Mouse (Mus musculus) E14TG2a.4 (cell line): ENCODE measurements around the gene Smyd3.

ENCODE experiments used
- H3K27me3 ChIP-seq: 2 replicates; pipeline ENCODE4 v1.6.1; 2014; ENCODE audit warnings: low read length, control low read depth; ENCODE audit not compliant: insufficient read depth
- H3K36me3 ChIP-seq: 2 replicates; pipeline ENCODE4 v1.6.1; 2014; ENCODE audit warnings: low read length, control low read depth; ENCODE audit not compliant: insufficient read depth
- H3K4me1 ChIP-seq: replicated peaks from 2 replicates; pipeline ENCODE4 v1.6.1; 2014; ENCODE audit warnings: low read depth, low read length, control low read depth
- H3K4me3 ChIP-seq: replicated peaks from 2 replicates; pipeline ENCODE4 v1.5.1; 2014; ENCODE audit warnings: mild to moderate bottlenecking, low read length
- H3K9me3 ChIP-seq: 2 replicates; pipeline ENCODE4 v1.6.1; 2014; ENCODE audit warnings: low read length, control low read depth
- CTCF ChIP-seq: conservative IDR thresholded peaks from 2 replicates; pipeline ENCODE4 v1.5.1; 2014; ENCODE audit warnings: low read length
- NANOG ChIP-seq: IDR thresholded peaks from 2 replicates; pipeline ENCODE4 v1.6.1; 2014; ENCODE audit warnings: borderline replicate concordance, low read length, mixed read lengths
- POU5F1 ChIP-seq: IDR thresholded peaks from 2 replicates; pipeline ENCODE4 v1.6.1; 2014; ENCODE audit warnings: low read length, borderline replicate concordance

The Smyd3 gene

GRCm38 (mm10) chr1:179272351-179272750, 245.5 kb downstream of the Smyd3 start:
- peaks cover 13% of the 10 kb centered on the region for H3K4me1 ChIP-seq
- peaks cover 47% of the 10 kb centered on the region for H3K9me3 ChIP-seq
- H3K27me3 ChIP-seq, result no peaks in the 10 kb centered on the region
- H3K4me3 ChIP-seq, result no peak overlapping the region
- H3K36me3 ChIP-seq, result peaks cover 15% of the 10 kb centered on the region
- TF ChIP-seq NANOG, result no peak

DNA sequence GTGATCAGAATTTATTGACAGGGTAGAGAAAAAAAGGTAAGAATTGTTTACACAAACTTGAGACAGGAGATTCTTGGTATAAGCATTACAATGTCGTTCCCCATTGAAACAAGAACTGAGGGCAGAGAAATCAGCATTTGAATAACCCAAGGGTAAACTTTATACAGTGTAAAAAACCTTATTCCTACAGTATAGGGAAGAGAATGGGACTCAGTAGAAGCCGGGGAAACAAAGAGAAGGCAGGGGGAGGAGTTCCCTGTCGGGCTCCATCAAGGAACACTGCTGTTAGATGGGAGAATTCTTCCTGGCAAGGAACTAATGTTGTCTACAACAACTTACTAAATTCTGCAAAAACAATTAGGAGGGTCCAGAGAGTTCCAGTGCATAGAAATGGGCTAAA, 250.9 kb downstream of the Smyd3 start:
- Histone ChIP-seq H3K4me1 (peaks cover 2% of the 10 kb centered on the region; the same call in 1 of the 2 replicates), H3K9me3 (peaks cover 53% of the 10 kb centered on the region), H3K4me3 (no peak overlapping the region), H3K27me3 (no peaks in the 10 kb centered on the region), H3K36me3 (peaks cover 23% of the 10 kb centered on the region)
- TF ChIP-seq NANOG, result no peak
- TF ChIP-seq CTCF, result no peak
- no peak for TF ChIP-seq POU5F1

DNA sequence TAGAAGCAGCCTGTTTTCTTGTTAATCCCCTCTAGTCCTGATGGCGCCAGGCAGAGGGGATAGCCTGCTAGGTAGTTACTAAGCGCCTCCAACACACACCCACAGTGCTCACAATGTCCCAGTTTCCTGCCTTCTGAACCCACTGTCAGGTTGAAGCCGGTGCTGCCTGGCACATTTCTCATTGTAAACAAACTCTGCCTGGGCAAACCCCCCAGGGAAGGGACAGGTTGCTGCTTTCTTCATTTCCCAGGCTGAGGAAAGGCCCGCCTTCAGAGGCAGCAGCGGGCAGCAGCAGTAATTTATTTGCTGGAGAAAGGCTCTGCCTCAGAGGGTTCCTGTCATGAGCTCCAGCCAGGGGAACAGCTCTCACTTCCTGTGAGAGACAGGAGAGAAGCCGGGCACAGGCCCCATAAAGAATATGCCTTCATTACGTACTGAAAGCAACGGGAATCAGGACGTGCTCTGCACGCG, 256.3 kb downstream of the Smyd3 start:
- Histone ChIP-seq H3K9me3 (peaks cover 15% of the 10 kb centered on the region), H3K36me3 (peaks cover 4% of the 10 kb centered on the region; the same call in 1 of the 2 replicates)

DNA sequence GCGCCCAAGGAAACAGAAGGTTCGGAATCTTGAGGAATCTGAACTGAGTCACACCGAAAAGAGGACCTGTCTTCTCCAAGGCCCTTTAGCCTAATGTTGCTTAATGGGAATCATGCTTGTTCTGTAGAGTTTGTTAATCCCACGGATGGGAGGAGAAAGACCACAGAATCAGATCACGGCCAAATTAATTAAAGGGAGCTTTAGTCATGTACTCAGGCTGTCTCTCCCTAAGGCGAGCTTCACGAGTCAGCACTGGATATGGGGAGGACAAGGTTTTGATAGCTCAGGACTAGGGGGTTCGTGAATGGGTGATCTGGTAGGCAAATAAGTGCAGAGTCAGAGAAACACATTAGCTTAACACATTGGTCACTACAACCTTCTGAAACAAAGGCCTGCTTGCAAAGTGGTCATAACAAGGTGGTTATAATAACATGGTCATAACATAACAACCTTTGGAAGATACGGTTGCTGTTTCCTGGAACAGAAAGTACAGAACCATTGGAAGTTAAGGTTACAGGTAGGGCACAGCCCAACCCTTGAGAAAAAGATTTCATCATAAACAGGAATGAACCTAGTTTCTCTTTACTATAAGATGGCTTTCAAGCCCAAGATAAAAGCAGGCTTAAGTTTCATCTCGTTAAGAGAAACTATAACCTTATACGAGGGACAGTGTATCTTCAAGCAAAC, 261.9 kb downstream of the Smyd3 start:
- TF ChIP-seq CTCF (no peak), NANOG (no peak), POU5F1 (no peak)
- H3K4me1 ChIP-seq, result no peaks in the 10 kb centered on the region
- H3K9me3 ChIP-seq, result peaks cover 9% of the 10 kb centered on the region; the same call in 1 of the 2 replicates
- H3K27me3 ChIP-seq, result no peaks in the 10 kb centered on the region
- no peaks in the 10 kb centered on the region for H3K36me3 ChIP-seq
- H3K4me3 ChIP-seq, result no peak overlapping the region

More for the DNA sequence above, 256.3 kb downstream of the Smyd3 start:
- peaks cover 8% of the 10 kb centered on the region for H3K4me1 ChIP-seq
- TF ChIP-seq NANOG, result no peak
- no peak overlapping the region for H3K4me3 ChIP-seq
- no peaks in the 10 kb centered on the region for H3K27me3 ChIP-seq

- H3K9me3 ChIP-seq, result 0 out of 2 replicates have a peak, but pooled peaks cover 4% of the 10 kb centered on the region
- no peak overlapping the region for H3K4me3 ChIP-seq
- TF ChIP-seq CTCF (no peak), POU5F1 (no peak), NANOG (no peak)
Measured at GRCm38 (mm10) chr1:179254531-179254930, 263.3 kb downstream of the Smyd3 start.

DNA sequence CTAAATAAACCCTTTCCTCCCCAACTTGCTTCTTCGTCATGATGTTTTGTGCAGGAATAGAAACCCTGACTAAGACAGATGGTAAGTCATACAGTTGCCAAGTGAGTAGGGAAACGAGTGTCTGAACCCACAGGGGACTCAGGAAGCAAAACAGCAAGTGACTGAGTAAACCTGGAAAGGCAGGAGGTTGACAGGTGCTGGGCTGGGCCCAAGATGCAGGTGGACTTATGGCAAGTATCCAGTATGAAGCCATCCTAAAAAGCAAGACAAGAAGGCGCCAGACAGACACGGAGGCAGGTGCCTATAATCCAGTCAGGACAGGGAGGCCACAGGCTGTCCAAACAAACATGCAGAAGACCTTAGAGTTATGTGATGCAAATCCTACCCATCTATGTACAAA, 265.2 kb downstream of the Smyd3 start:
- H3K9me3 ChIP-seq, result peaks cover 20% of the 10 kb centered on the region
- TF ChIP-seq POU5F1 (no peak), CTCF (no peak), NANOG (no peak)
- H3K4me3 ChIP-seq, result no peak overlapping the region
- H3K27me3 ChIP-seq, result no peaks in the 10 kb centered on the region
- no peaks in the 10 kb centered on the region for H3K4me1 ChIP-seq
- 0 out of 2 replicates have a peak, but pooled peaks cover 1% of the 10 kb centered on the region for H3K36me3 ChIP-seq

More at GRCm38 (mm10) chr1:179254531-179254930, 263.3 kb downstream of the Smyd3 start:
- H3K36me3 ChIP-seq, result no peaks in the 10 kb centered on the region
- H3K27me3 ChIP-seq, result no peaks in the 10 kb centered on the region
- H3K4me1 ChIP-seq, result no peaks in the 10 kb centered on the region

- H3K9me3 ChIP-seq, result peaks cover 41% of the 10 kb centered on the region
- no peak overlapping the region for H3K4me3 ChIP-seq
- H3K27me3 ChIP-seq, result no peaks in the 10 kb centered on the region
- H3K4me1 ChIP-seq, result no peaks in the 10 kb centered on the region
- H3K36me3 ChIP-seq, result peaks cover 9% of the 10 kb centered on the region
- no peak for TF ChIP-seq NANOG
- no peak for TF ChIP-seq POU5F1
- TF ChIP-seq CTCF, result no peak
Measured at GRCm38 (mm10) chr1:179250388-179250787, 267.5 kb downstream of the Smyd3 start.

DNA sequence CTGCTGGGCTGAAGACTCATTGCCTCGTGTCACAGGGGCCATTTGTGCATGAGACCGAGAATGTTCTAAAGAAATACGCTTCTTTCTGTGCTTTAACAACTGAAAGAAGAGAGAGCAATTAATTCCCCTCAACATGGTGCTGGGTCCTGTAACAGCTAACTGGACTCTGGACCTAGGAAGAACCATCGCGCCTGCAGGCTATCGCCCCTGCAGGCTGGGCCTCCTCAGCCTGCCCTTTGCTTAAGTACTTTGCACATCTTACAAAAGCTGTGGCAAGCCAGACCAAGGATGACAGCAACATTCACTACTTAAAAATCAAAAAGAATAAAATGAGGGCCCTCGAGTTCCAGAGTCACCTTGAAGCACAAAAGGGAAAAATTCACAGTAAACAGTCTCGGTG, 274.3 kb downstream of the Smyd3 start:
- TF ChIP-seq POU5F1, result no peak
- no peak for TF ChIP-seq CTCF
- no peak for TF ChIP-seq NANOG
- Histone ChIP-seq H3K36me3 (peaks cover 42% of the 10 kb centered on the region), H3K27me3 (no peaks in the 10 kb centered on the region), H3K4me1 (no peaks in the 10 kb centered on the region), H3K9me3 (peaks cover 78% of the 10 kb centered on the region), H3K4me3 (no peak overlapping the region)
